Mouse (Mus musculus) E14TG2a.4 (cell line): ENCODE measurements around the gene Hmx1.

Experiments used
- CTCF ChIP-seq: conservative IDR thresholded peaks from 2 replicates; pipeline ENCODE4 v1.5.1; 2014; ENCODE audit warnings: low read length
- NANOG ChIP-seq: IDR thresholded peaks from 2 replicates; pipeline ENCODE4 v1.6.1; 2014; ENCODE audit warnings: borderline replicate concordance, low read length, mixed read lengths

DNA sequence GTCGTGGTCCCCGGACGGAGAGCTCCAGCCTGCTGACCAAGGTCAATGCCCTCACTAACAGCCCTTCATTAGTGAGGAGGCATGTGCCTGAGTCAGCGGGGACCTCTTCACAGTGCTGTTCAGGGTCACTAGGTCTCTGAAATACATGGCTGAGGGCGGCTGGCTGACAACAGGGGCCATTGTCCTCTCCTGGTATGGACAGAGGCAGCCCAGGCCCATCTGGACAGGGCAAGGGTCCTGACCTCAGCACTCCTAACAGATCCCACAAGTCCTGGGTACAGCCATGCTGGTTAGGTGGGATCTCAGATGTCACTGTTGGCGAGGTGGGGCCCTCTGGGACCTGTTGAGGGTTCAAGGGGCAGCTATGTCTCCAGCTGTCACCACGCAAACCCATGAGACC lies 28.8 kb downstream of the Hmx1 start:
- TF ChIP-seq CTCF (no peak), NANOG (no peak)
